Comparison of ENCODE assay signal across 17 mouse cellular contexts in genomic region chr9:112834441-112835245, GRCm38 (mm10).
"Had no signal": no experiment of that assay in that cellular context is flagged by ENCODE, and none has a peak within 500 bp of the region (broad histone marks: within the 10 kb centered on the region; RNA-seq: fewer than 3 reads in every experiment).

No protein-coding gene starts in this region.

- ATAC-seq: lung, postnatal 0 days; midbrain, embryonic 15.5 days had no signal

- DNase-seq: kidney, postnatal 36 days; layer of hippocampus, adult 9-11 months; layer of hippocampus, postnatal 36 days; left cerebral cortex, postnatal 4 days; lung, adult 2 months; lung, postnatal 36 days; retina, postnatal 1 day; right cerebral cortex, postnatal 4 days; spleen, adult 18-20 months; thymus, adult 18-20 months; thymus, postnatal 14 days had no signal

- H3K4me3 ChIP-seq: liver, embryonic 15.5 days; midbrain, embryonic 10.5 days; midbrain, embryonic 15.5 days; neural tube, embryonic 12.5 days had no signal

- H3K27ac ChIP-seq: kidney, postnatal 0 days; liver, embryonic 15.5 days; midbrain, embryonic 10.5 days; midbrain, embryonic 15.5 days; neural tube, embryonic 12.5 days had no signal
